16 mouse cellular contexts compared by ENCODE assay signal in genomic region chr10:63086304-63086703, GRCm38 (mm10). TPM values are rescaled to one million over a fixed set of nuclear protein-coding genes. Genes with fewer than 3 reads are reported as not detected.
"Had no signal": no experiment of that assay in that cellular context is flagged by ENCODE, and none has a peak within 500 bp of the region (broad histone marks: within the 10 kb centered on the region; RNA-seq: fewer than 3 reads in every experiment).

No protein-coding gene starts in this region.

- ATAC-seq: intestine, embryonic 15.5 days; midbrain, embryonic 16.5 days had no signal

- H3K4me2 ChIP-seq: intestine, embryonic 15.5 days; kidney, embryonic 15.5 days; limb, embryonic 15.5 days; lung, embryonic 14.5 days; midbrain, embryonic 12.5 days; neural tube, embryonic 13.5 days had no signal

- H3K27me3 ChIP-seq: midbrain, embryonic 12.5 days had no signal

- H3K27ac ChIP-seq: intestine, embryonic 15.5 days; kidney, embryonic 15.5 days; limb, embryonic 15.5 days; midbrain, embryonic 12.5 days; neural tube, embryonic 13.5 days; stomach, postnatal 0 days had no signal

- DNase-seq: kidney, adult 2 months; kidney, postnatal 14 days; lung, embryonic 14.5 days; lung, postnatal 10 days; lung, postnatal 4 days; thymus, adult 18-20 months; thymus, postnatal 14 days had no signal

- H3K4me1 ChIP-seq: intestine, embryonic 15.5 days had no signal

- H3K9ac ChIP-seq: intestine, embryonic 15.5 days; kidney, embryonic 15.5 days; limb, embryonic 15.5 days; lung, embryonic 14.5 days; midbrain, embryonic 12.5 days; neural tube, embryonic 13.5 days had no signal

- H3K36me3 ChIP-seq: intestine, embryonic 15.5 days; kidney, embryonic 15.5 days; limb, embryonic 15.5 days; midbrain, embryonic 12.5 days; neural tube, embryonic 13.5 days had no signal

- H3K9me3 ChIP-seq: intestine, embryonic 15.5 days; kidney, embryonic 15.5 days; limb, embryonic 15.5 days; megakaryocyte, embryonic 14.5 days; midbrain, embryonic 12.5 days; neural tube, embryonic 13.5 days had no signal

- H3K4me3 ChIP-seq: intestine, embryonic 15.5 days; kidney, embryonic 15.5 days; limb, embryonic 15.5 days; megakaryocyte, embryonic 14.5 days; midbrain, embryonic 12.5 days; neural tube, embryonic 13.5 days had no signal

RNA-seq across cellular contexts. Expression of gene Atoh7, which starts 13.1 kb away (rescaled TPM):
- polyA plus RNA-seq: intestine, embryonic 15.5 days; kidney, embryonic 15.5 days; large intestine, adult 2 months; limb, embryonic 15.5 days; stomach, postnatal 0 days had no signal
